Mouse (Mus musculus) ZHBTc4 (cell line): ENCODE measurements at regions not wholly inside any gene's neighbourhood (a gene's known extent, or its start where the extent isn't known, plus 50 kb on each side); places are given as distances from the start of the nearest gene placed in this dataset.

ENCODE experiments used
- DNase-seq: peaks from one replicate; pipeline ENCODE4 v3.0.0-alpha.2; 2011; ENCODE audit warnings: low read depth, low spot score

DNA sequence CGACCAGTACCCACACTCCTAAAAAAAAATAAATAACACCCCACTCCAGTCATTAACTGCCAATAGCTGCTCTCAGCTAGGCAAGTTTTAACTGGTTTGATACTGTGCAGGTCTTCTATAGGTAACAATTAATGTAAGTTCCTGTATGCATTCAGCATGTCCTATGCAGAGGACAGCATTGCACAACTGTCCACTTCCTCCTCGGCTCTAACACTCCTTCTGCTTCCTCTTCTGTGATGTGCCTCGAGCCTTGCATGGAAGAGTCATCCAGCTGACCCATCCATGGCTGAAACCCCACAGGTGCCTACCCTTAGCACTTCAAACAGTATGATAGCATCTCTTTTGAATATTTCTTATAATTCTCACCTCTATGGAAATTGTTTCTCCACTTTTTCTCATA lies 449.4 kb upstream of the Rag2 start:
- DNase-seq = no peak

- DNase-seq = no peak
Measured at GRCm38 (mm10) chr2:101206637-101207036, 417.9 kb upstream of the Rag2 start.

- DNase-seq = no peak
Measured at GRCm38 (mm10) chr2:101209136-101209535, 415.4 kb upstream of the Rag2 start.

GRCm38 (mm10) chr2:101220759-101221158 lies 403.8 kb upstream of the Rag2 start:
- DNase-seq = no peak

- no peak for DNase-seq
Measured at GRCm38 (mm10) chr2:101242983-101243382, 381.5 kb upstream of the Rag2 start.

GRCm38 (mm10) chr2:101247133-101247532 lies 377.4 kb upstream of the Rag2 start:
- no peak for DNase-seq

GRCm38 (mm10) chr2:101252228-101252627 lies 372.3 kb upstream of the Rag2 start:
- no peak for DNase-seq

DNA sequence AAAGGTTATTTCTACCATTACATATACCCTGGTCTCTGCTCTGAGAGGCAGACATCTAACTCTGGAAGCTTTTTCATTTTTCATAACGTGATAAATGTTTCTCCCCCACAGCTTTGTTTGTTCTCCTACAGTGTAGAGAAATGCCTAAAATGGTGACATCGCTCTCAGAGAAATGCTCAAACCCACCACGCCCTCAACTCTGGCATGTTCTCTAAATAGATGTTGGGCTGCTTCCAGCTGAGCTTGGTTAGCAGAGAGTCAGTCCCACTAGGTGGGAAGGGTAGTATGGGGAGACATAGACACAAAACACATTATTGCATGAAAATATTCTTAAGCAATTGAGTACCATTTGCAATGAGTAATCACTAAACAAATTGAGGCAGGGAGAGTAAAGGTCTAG lies 368.1 kb upstream of the Rag2 start:
- DNase-seq = no peak

GRCm38 (mm10) chr2:101263934-101264333 lies 360.6 kb upstream of the Rag2 start:
- no peak for DNase-seq

DNA sequence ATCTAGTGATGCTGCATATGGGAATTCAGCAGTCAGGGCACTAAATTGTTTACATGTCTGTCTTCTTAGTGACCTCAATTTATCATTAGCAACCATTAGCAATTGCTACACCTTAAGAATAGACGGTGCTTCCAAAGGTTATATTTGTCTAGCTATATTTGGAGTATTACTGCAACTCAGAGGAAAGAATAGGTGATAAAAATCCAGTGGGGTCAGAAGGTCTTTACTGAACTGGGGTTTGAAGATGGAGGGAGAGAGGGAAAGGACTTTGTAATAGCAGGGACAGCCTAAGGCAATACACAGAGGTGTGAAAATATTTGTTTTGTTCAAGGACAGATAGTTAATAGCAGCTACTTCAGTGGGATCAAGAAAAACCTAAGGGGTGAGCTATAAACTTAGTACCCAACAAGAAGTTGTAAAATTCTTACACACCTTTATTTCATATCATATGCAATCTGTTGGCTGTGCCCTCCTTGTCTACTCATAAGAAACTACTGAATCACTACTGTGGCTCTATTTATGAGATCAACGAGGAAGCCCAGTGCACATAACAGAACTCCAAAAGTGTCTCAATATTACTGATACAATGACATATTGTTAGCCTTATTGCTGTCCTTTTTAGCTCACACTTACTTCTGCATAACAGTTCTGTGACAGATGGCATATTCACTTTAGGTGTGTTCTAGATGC lies 357.7 kb upstream of the Rag2 start:
- DNase-seq = no peak

GRCm38 (mm10) chr2:101274045-101274664 lies 350.4 kb upstream of the Rag2 start:
- DNase-seq = no peak

- DNase-seq = no peak
Measured at GRCm38 (mm10) chr2:101284886-101285285, 339.6 kb upstream of the Rag2 start.

DNA sequence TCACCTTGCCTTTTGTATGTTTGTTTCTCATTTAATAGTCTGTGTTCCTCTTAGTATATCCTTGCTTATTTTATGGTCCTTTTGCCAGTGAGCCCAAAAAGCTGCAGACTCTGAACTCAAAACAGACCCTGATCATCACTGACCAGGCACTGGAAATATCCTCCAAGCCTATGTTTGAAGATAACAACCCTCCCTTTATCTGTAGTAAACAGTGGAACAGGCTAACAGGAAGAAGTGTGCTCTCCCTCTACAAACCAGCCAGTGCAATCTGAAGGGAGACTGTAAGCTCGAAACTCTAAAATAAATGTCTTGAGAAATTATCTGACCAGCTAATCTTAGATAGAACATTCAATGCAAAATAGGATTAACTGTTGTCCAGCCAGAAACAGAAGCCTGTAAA lies 336.4 kb upstream of the Rag2 start:
- no peak for DNase-seq

DNA sequence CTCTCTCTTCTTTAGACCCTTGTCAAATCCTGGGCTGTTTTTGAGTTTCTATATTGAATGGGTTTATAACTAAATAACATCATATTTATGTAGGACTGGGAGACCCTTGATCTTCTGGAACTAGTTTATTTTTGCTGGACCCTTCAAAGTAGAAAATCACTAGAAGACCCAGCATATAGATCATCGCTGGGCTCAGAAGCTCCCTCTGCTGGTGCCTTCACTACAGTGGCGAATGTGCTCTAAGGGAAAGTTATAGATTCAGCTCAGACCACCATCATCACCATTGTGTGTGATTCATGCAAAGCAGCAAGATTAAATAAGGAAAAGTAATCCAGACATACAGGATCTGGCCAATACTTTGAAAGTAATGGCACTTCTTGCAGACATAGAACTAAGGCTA lies 335.4 kb upstream of the Rag2 start:
- peak; percentile 20 for DNase-seq

DNA sequence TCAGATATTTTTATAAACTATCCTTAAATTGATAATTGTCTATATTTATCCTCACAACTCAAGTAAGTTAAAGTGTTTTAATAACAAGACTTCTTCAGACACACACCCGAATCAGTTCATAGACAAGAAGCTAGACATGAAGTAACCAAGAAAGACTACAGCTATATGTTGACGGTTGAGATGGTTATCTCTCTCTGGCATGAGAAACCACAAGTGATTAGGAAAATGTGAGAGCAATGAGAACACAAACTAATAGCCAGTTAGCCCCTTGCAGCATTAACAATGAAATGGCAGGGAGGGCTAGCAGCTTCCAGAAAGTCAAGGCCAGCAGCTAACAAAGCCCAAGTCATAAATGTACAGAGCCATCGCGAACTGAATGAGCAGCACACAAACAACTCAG lies 333.8 kb upstream of the Rag2 start:
- no peak for DNase-seq

- no peak for DNase-seq
Measured at GRCm38 (mm10) chr2:101295678-101296368, 328.7 kb upstream of the Rag2 start.

- no peak for DNase-seq
Measured at GRCm38 (mm10) chr2:101296369-101296682, 328.2 kb upstream of the Rag2 start.

GRCm38 (mm10) chr2:101296778-101297177 lies 327.7 kb upstream of the Rag2 start:
- DNase-seq = no peak

GRCm38 (mm10) chr2:101299126-101299525 lies 325.4 kb upstream of the Rag2 start:
- no peak for DNase-seq

GRCm38 (mm10) chr2:101300106-101300505 lies 324.4 kb upstream of the Rag2 start:
- DNase-seq = no peak

DNA sequence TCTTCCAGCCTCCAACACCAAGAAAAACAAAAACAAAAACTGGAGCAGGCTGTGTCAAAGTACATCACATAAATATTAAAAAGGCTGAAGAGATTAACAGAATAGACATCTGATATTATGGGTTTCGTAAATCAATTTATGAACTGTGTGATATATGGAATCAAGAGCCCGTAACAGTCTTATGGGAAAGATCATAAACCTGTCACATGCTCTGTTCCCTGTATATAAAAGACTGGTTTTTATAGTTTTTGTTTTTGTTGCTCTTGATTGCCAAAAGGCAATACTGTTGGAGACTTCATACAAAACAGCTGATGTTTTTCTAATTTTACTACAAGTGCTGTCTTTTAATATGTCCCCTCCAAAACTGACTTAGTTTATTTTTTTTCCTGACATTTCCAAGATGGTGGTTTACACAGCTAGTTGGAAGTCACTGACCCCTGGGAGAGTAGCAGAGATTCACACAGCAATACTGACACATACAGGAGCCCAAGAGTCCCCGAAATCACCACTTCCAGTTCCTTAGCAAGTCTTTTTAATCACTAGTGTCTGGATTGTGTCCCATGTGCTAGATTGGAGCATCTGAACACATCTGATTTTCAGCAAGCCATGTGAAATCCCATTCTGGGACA lies 303.1 kb upstream of the Rag2 start:
- DNase-seq = no peak

- DNase-seq = no peak
Measured at GRCm38 (mm10) chr2:101356709-101357108, 267.8 kb upstream of the Rag2 start.

GRCm38 (mm10) chr2:101364256-101364655 lies 260.3 kb upstream of the Rag2 start:
- no peak for DNase-seq
